Mouse (Mus musculus) forebrain, embryonic 14.5 days (tissue): ENCODE measurements around the gene Sipa1l3. TPM values are rescaled to one million over a fixed set of nuclear protein-coding genes. Genes with fewer than 3 reads are reported as not detected.

Source experiments
- ATAC-seq: fragments of 200-750 bp; cut with Nextera tagmentation; 2 replicates; pipeline ENCODE4 v1.8.0; 2017; ENCODE audit warnings: mild to moderate bottlenecking, moderate library complexity
- DNase-seq: peaks from one replicate; pipeline ENCODE4 v3.0.0-alpha.2; 2015; ENCODE audit warnings: low spot score
- H3K27ac ChIP-seq: fragments of 300-500 bp; sonication (generic); 2 replicates; pipeline ENCODE4 v1.5.1; 2014; ENCODE audit warnings: low read depth, mild to moderate bottlenecking, control low read depth, low read length, moderate library complexity
- H3K27me3 ChIP-seq: fragments of 300-500 bp; sonication (generic); replicated peaks from 2 replicates; pipeline ENCODE4 v1.6.1; 2014; ENCODE audit warnings: low read length, control low read depth, mixed read lengths; ENCODE audit not compliant: control insufficient read depth, insufficient read depth
- H3K36me3 ChIP-seq: fragments of 300-500 bp; sonication (generic); 2 replicates; pipeline ENCODE4 v1.6.1; 2014; ENCODE audit warnings: low read length, control low read depth; ENCODE audit not compliant: control insufficient read depth, insufficient read depth
- H3K4me1 ChIP-seq: fragments of 300-500 bp; sonication (generic); 2 replicates; pipeline ENCODE4 v1.6.1; 2014; ENCODE audit warnings: antibody characterized with exemption, low read length, control low read depth; ENCODE audit not compliant: control insufficient read depth, insufficient read depth
- H3K4me2 ChIP-seq: fragments of 300-500 bp; sonication (generic); 2 replicates; pipeline ENCODE4 v1.6.1; 2014; ENCODE audit warnings: mild to moderate bottlenecking, control low read depth, low read length
- H3K4me3 ChIP-seq: fragments of 300-500 bp; sonication (generic); 2 replicates; pipeline ENCODE4 v1.5.1; 2014; ENCODE audit warnings: low read depth, low read length, control low read depth
- H3K9ac ChIP-seq: fragments of 300-500 bp; sonication (generic); 2 replicates; pipeline ENCODE4 v1.6.1; 2014; ENCODE audit warnings: mild to moderate bottlenecking, low read length, control low read depth, moderate library complexity
- H3K9me3 ChIP-seq: fragments of 300-500 bp; sonication (generic); replicated peaks from 2 replicates; pipeline ENCODE4 v1.6.1; 2016; ENCODE audit warnings: low read length, control low read depth, mixed read lengths; ENCODE audit not compliant: control insufficient read depth
- WGBS: fragments of 180-500 bp; shearing (Covaris S2); extraction: QIAGEN DNeasy Blood & Tissue Kit; methylation state at CpG from one replicate; pipeline ENCODE4 v1.1.7; 2014; 5-methylcytosine and 5-hydroxymethylcytosine counted together
- polyA plus RNA-seq: library from polyadenylated mRNA; unstranded; fragments of >200 nt; fragmentation: Nextera tagmentation; extraction: Ambion mirVana; gene quantifications from 2 replicates; pipeline ENCODE4 v1.2.1, GENCODE M21; 2014

The Sipa1l3 gene
- polyA plus RNA-seq, 1 experiment from 2014 or later = 6.2 TPM

- Histone ChIP-seq H3K36me3 (peaks cover 14% of the 10 kb centered on the region), H3K4me2 (no peak overlapping the region), H3K4me1 (peaks cover 20% of the 10 kb centered on the region), H3K9ac (no peak overlapping the region), H3K9me3 (no peaks in the 10 kb centered on the region), H3K27ac (peak overlapping the region; percentile 39; the same call in 1 of the 2 replicates), H3K4me3 (no peak overlapping the region), H3K27me3 (no peaks in the 10 kb centered on the region)
- no peak for ATAC-seq
- DNase-seq = peak; percentile 44
- WGBS = 59% methylated on average over 3 of the region's 3 CpGs
Observed at GRCm38 (mm10) chr7:29346212-29346611, 172.2 kb downstream of the Sipa1l3 start.

DNA sequence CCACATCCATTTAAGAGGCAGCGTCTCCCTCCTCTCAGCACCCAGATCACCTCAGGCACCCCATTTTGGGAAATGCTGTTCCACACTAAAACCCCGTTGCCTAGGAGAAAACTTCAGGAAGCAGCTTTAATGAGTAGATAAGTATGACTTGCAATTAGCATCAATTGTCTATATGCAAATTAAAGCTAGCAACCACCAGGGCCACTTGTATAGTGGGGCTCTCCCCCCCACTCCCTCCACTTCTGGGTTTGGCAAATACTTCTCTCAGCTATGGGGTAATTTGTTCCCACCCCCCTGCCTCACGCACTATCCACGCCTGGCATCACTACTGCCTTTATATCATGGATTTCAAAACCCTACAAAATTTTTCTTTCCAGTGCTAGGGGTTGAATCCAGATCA lies 172.9 kb downstream of the Sipa1l3 start:
- ATAC-seq = peak; percentile 69
- DNase-seq = peak; percentile 73
- Histone ChIP-seq H3K27me3 (no peaks in the 10 kb centered on the region), H3K9me3 (no peaks in the 10 kb centered on the region), H3K4me1 (peaks cover 20% of the 10 kb centered on the region), H3K9ac (no peak overlapping the region), H3K36me3 (peaks cover 14% of the 10 kb centered on the region), H3K4me3 (no peak overlapping the region), H3K27ac (peak overlapping the region; percentile 55; the same call in 1 of the 2 replicates), H3K4me2 (no peak overlapping the region)
- 13% methylated on average over 4 of the region's 4 CpGs for WGBS

- H3K4me3 ChIP-seq = no peak overlapping the region
- no peaks in the 10 kb centered on the region for H3K27me3 ChIP-seq
- no peak overlapping the region; the same call in 1 of the 2 replicates for H3K9ac ChIP-seq
- peaks cover 20% of the 10 kb centered on the region for H3K4me1 ChIP-seq
- ATAC-seq (no peak), DNase-seq (no peak)
- H3K4me2 ChIP-seq = no peak overlapping the region
- H3K9me3 ChIP-seq = no peaks in the 10 kb centered on the region
- H3K27ac ChIP-seq = peak overlapping the region; percentile 87; the same call in 1 of the 2 replicates
- peaks cover 11% of the 10 kb centered on the region for H3K36me3 ChIP-seq
- 80% methylated on average over 7 of the region's 7 CpGs for WGBS
Observed at GRCm38 (mm10) chr7:29343746-29344145, 174.7 kb downstream of the Sipa1l3 start.

- Histone ChIP-seq H3K4me2 (no peak overlapping the region), H3K27me3 (no peaks in the 10 kb centered on the region), H3K36me3 (peaks cover 5% of the 10 kb centered on the region; the same call in 1 of the 2 replicates), H3K9me3 (no peaks in the 10 kb centered on the region), H3K4me3 (no peak overlapping the region), H3K4me1 (peaks cover 20% of the 10 kb centered on the region), H3K27ac (peak overlapping the region; percentile 87), H3K9ac (0 out of 2 replicates have a peak overlapping the region, but pooled peaks have one; percentile 13)
- ATAC-seq = peak; percentile 53
- DNase-seq = peak; percentile 68
- WGBS = 42% methylated on average over 8 of the region's 8 CpGs
Observed at GRCm38 (mm10) chr7:29342489-29343092, 175.8 kb downstream of the Sipa1l3 start.

DNA sequence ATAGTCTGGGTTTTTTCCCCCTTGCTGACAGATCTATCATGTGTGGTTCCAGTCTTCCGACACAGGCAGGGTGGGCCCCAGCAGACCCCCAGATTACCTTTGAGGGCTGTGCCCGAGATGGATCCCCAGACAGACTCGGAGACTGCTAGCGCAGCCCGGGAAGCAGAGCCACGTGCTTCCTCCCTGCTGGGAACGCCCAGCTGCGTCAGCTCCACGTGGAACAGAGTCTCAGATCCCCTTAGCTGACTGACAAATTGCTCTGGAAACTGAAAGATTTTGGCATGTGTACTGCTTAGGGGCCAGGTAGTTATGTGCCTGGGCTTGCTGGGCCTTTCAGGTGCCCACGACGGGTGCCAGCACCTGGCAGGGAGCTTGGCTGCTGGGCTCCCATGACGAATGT lies 176.7 kb downstream of the Sipa1l3 start:
- H3K4me1 ChIP-seq = peaks cover 20% of the 10 kb centered on the region
- H3K27me3 ChIP-seq = no peaks in the 10 kb centered on the region
- H3K4me3 ChIP-seq = no peak overlapping the region
- WGBS = 62% methylated on average over 12 of the region's 12 CpGs
- peak; percentile 63 for DNase-seq
- peak; percentile 37; the same call in 1 of the 2 replicates for ATAC-seq
- H3K9ac ChIP-seq = 0 out of 2 replicates have a peak overlapping the region, but pooled peaks have one; percentile 5
- peaks cover 5% of the 10 kb centered on the region; the same call in 1 of the 2 replicates for H3K36me3 ChIP-seq
- peak overlapping the region; percentile 87 for H3K27ac ChIP-seq
- H3K9me3 ChIP-seq = no peaks in the 10 kb centered on the region
- H3K4me2 ChIP-seq = no peak overlapping the region

DNA sequence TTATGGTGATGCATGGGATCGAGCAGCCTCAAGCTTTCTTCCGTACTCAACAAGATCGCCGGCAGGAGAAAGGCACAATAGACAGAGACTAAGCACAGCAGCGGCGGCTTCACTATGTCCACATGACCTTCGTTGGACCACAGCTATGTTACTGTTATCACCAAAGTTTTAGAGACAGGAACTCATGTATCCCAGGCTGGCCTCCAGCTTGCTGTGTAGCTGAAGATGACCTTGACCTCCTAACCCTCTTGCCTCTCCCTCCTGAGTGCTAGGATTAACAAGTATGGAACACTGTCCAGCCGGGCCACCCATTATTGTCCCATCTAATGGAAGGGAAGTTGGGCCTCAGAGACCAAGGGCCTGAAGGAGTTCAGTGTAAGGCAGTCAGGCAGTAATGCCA lies 177.6 kb downstream of the Sipa1l3 start:
- no peak overlapping the region for H3K4me2 ChIP-seq
- no peak for DNase-seq
- H3K27me3 ChIP-seq = no peaks in the 10 kb centered on the region
- no peaks in the 10 kb centered on the region for H3K9me3 ChIP-seq
- H3K36me3 ChIP-seq = peaks cover 5% of the 10 kb centered on the region; the same call in 1 of the 2 replicates
- H3K9ac ChIP-seq = no peak overlapping the region
- WGBS = 89% methylated on average over 8 of the region's 8 CpGs
- H3K4me3 ChIP-seq = no peak overlapping the region
- peaks cover 17% of the 10 kb centered on the region for H3K4me1 ChIP-seq
- H3K27ac ChIP-seq = no peak overlapping the region
- ATAC-seq = no peak

GRCm38 (mm10) chr7:29340247-29340646 lies 178.2 kb downstream of the Sipa1l3 start:
- no peak overlapping the region for H3K27ac ChIP-seq
- H3K9ac ChIP-seq = no peak overlapping the region
- H3K4me2 ChIP-seq = no peak overlapping the region
- H3K36me3 ChIP-seq = peaks cover 5% of the 10 kb centered on the region; the same call in 1 of the 2 replicates
- ATAC-seq = no peak
- no peak overlapping the region for H3K4me3 ChIP-seq
- peaks cover 11% of the 10 kb centered on the region for H3K4me1 ChIP-seq
- H3K27me3 ChIP-seq = no peaks in the 10 kb centered on the region
- 93% methylated on average over 9 of the region's 9 CpGs for WGBS
- no peak for DNase-seq
- H3K9me3 ChIP-seq = no peaks in the 10 kb centered on the region

- Histone ChIP-seq H3K4me2 (no peak overlapping the region), H3K27ac (no peak overlapping the region), H3K4me1 (peaks cover 10% of the 10 kb centered on the region), H3K4me3 (no peak overlapping the region), H3K9ac (no peak overlapping the region), H3K36me3 (peaks cover 5% of the 10 kb centered on the region; the same call in 1 of the 2 replicates), H3K27me3 (no peaks in the 10 kb centered on the region), H3K9me3 (no peaks in the 10 kb centered on the region)
- DNase-seq = no peak
- WGBS = 76% methylated on average over 14 of the region's 14 CpGs
- no peak for ATAC-seq
Observed at GRCm38 (mm10) chr7:29338984-29339679, 179.3 kb downstream of the Sipa1l3 start.
